Mouse (Mus musculus) retina, adult 2 months (tissue): ENCODE measurements around the gene Baiap2.

Source experiments
- DNase-seq: peaks from one replicate; pipeline ENCODE4 v3.0.0-alpha.2; 2012; ENCODE audit warnings: low read depth, low spot score

Gene Baiap2

DNA sequence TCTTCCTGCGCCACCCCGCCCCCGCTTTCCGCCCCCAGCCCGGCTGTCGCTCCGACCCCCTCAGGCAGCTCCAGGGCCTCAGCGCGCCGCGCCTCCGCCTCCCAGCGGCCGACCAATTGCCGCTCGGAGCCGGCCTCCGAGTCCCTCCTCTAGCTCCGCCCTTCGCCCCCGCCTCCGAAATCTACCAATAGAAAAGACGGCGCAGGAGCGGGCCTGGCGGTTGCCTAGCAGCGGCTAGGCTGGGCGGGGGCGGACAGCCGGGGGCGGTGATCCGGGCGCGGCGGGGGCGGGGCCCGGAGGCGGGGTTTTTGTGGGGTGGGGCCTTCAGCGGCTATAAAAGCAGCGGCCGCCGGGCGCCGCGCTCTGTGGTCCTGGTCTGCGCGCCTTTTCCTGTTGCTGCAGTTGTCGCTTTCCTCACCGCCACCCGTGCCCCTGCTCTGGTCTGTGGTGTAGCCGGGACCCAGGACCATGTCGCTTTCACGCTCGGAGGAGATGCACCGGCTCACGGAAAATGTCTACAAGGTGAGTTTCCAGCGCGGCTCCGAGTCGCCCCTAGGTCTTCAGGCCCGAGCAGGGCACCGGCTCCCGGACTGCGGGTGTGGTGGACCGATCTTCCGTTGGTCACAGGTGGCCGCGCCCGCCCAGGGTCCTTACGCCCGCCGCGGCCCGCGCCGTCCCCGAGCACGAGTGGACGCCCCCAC is at the start of gene Baiap2:
Baiap2 (plus strand) TSS at position 37 of the 701 bp plus-strand sequence.
- peak; percentile 93 for DNase-seq

DNA sequence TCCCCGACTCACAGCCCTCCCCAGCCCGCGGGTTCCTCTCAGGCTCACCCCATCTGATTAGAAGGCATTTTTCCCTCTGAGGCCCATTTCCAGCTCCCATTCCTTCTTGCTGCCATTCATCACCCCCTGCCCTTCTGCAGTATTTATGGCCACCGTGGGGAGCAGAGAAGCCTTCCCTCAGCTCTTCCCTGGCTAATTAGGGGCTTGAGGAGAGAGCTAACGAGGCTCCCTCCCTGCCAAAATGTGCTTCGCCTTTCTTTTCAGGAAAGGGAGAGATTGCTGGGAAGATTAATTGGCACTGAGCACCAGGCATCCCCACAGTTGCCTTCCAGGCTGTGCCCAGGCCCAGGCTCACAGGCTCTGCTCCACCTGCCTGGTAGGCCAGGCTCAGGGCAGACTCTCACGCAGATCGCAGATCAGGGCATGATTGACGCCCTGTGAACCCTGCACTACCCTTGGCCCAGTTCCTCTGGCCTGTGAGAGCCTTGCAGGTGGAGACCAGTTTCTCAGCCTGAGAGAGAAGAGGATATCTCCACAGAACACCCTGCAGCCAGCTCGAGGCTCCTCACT is 48.8 kb upstream of the Baiap2 start:
- DNase-seq, result no peak

DNA sequence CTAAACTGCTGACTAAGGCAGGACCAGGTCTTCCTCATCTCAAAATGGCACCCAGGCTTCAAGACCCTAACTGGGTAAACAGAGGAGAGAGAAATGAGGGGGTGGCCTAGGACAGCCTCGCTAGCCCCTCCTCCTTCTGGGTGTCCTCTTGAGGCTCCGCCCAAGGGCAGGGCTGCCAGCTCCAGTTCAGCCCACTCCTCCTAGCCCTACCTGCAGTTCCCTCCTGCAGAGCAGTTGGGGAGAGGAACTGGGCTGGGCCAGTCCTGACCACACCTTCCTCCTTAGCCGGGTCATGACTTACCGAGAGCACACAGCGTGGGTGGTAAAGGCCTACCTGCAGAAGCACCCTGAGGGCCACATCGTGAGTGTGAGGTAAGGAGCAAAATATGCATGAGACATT is 47.9 kb upstream of the Baiap2 start:
- no peak for DNase-seq

- no peak for DNase-seq
Measured at GRCm38 (mm10) chr11:119897041-119897440, 45.5 kb upstream of the Baiap2 start.

- DNase-seq, result no peak
Measured at GRCm38 (mm10) chr11:119898976-119899375, 43.6 kb upstream of the Baiap2 start.

GRCm38 (mm10) chr11:119901174-119901573 is 41.4 kb upstream of the Baiap2 start:
- no peak for DNase-seq

- no peak for DNase-seq
Measured at GRCm38 (mm10) chr11:119902891-119903290, 39.7 kb upstream of the Baiap2 start.

- no peak for DNase-seq
Measured at GRCm38 (mm10) chr11:119904621-119905286, 37.8 kb upstream of the Baiap2 start.

- DNase-seq, result no peak
Measured at GRCm38 (mm10) chr11:119905794-119906193, 36.8 kb upstream of the Baiap2 start.

DNA sequence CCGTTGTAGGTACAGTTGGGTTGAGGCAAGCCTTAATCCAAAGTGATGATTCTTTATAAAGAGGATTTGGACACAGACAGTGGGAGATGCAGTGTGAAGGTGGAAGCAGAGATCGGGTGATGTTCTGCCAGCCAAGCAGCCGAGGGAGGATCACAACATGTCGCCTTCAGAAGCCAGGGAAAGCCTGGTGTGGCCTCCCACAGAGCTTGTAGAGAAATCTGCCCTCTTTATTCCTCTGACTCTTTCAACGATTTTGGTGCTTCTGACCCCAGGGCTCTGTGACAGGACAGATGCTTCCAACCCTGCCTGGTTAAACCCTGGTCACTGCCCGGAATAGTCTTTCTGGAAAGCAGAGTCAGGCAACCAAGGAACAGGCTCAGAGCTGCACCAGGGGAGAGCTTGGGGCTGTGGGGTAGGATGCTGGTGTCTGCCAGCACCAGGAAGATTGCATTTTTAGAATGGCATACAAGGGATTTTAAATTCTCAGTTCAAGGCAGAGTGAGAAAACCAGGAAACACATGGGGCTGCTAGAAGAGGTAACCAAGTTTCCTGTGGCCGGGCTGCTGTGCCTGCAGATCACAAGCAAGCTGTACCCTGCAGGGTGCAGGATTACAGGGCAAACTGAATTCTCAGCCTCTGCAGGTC is 35.4 kb upstream of the Baiap2 start:
- DNase-seq, result no peak

DNA sequence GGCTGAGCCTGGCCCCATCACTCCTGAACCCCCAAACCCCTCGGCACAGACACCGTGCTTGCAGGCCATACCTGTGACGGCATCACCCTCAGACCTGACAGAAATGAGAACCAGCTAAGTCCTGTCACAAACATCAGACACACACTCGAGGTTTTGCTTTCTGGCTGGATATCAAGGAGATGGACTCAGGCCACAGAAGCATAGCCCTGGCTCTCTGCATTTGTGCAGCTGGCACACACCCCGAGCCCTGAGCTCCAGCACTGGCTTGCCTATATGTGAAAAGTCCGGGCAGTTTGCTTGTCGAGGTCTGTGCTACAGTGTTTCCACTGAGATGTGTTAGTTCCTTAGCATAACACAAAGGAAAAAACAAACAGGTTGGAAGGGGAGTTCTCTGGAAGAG is 34.9 kb upstream of the Baiap2 start:
- DNase-seq, result no peak

GRCm38 (mm10) chr11:119909436-119909835 is 33.1 kb upstream of the Baiap2 start:
- no peak for DNase-seq

GRCm38 (mm10) chr11:119912845-119913244 is 29.7 kb upstream of the Baiap2 start:
- no peak for DNase-seq

GRCm38 (mm10) chr11:119913291-119913934 is 29.1 kb upstream of the Baiap2 start, which contains the start of gene Chmp6:
Chmp6 (plus strand) TSS chr11:119913441.
- peak; percentile 74 for DNase-seq

GRCm38 (mm10) chr11:119913935-119914314 is 28.6 kb upstream of the Baiap2 start:
- DNase-seq, result no peak

- DNase-seq, result no peak
Measured at GRCm38 (mm10) chr11:119914381-119914780, 28.2 kb upstream of the Baiap2 start.

GRCm38 (mm10) chr11:119915666-119916065 is 26.9 kb upstream of the Baiap2 start:
- no peak for DNase-seq

GRCm38 (mm10) chr11:119916102-119916790 is 26.3 kb upstream of the Baiap2 start:
- no peak for DNase-seq

GRCm38 (mm10) chr11:119916834-119917469 is 25.6 kb upstream of the Baiap2 start:
- DNase-seq, result no peak

DNA sequence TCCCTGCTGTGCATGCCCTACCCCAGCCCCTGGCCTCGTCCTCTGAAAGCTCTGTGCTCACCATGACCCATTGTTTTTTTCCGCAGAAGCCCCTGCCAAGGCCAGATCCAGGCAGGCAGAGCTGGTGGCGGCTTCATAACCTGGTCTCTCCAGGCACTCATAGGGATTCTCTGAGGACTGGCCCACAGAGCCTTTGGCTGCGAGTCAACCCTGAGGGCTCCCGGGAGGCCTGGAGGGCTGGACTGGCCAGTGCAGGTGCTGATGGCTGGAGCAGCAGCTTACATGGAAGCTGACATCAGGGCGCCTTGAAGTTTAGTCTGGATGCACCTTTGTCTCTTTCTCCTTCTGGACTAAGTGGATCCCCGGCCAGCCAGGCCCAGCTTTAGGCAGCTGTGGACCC is 24.0 kb upstream of the Baiap2 start:
- DNase-seq, result no peak

GRCm38 (mm10) chr11:119919432-119919831 is 23.1 kb upstream of the Baiap2 start:
- DNase-seq, result no peak
